Mouse (Mus musculus) hindbrain, postnatal 0 days (tissue): Measurements from ENCODE around the gene Tnn. TPM values are rescaled to one million over a fixed set of nuclear protein-coding genes. Genes with fewer than 3 reads are reported as not detected.
A peak's percentile ranks its signal among the peaks of the same experiment; 100 is the strongest.

Source experiments
- ATAC-seq: fragments of 200-750 bp; cut with Nextera tagmentation; 2 replicates; pipeline ENCODE4 v1.8.0; 2017; ENCODE audit warnings: mild to moderate bottlenecking, moderate TSS enrichment, moderate library complexity
- DNase-seq: peaks from one replicate; pipeline ENCODE4 v3.0.0-alpha.2; 2015; ENCODE audit warnings: low spot score
- H3K27ac ChIP-seq: fragments of 300-500 bp; sonication (generic); 2 replicates; pipeline ENCODE4 v1.5.1; 2014; ENCODE audit warnings: mild to moderate bottlenecking
- H3K27me3 ChIP-seq: fragments of 300-500 bp; sonication (generic); 2 replicates; pipeline ENCODE4 v1.6.1; 2014; ENCODE audit warnings: low read length, mixed read lengths; ENCODE audit not compliant: insufficient read depth
- H3K36me3 ChIP-seq: fragments of 300-500 bp; sonication (generic); 2 replicates; pipeline ENCODE4 v1.6.1; 2014; ENCODE audit warnings: low read length, mixed read lengths; ENCODE audit not compliant: insufficient read depth
- H3K4me1 ChIP-seq: fragments of 300-500 bp; sonication (generic); 2 replicates; pipeline ENCODE4 v1.6.1; 2014; ENCODE audit warnings: antibody characterized with exemption, low read length, mixed read lengths; ENCODE audit not compliant: insufficient read depth
- H3K4me2 ChIP-seq: fragments of 300-500 bp; sonication (generic); 2 replicates; pipeline ENCODE4 v1.6.1; 2014; ENCODE audit warnings: low read depth, mild to moderate bottlenecking, low read length, moderate library complexity, mixed read lengths
- H3K4me3 ChIP-seq: fragments of 300-500 bp; sonication (generic); 2 replicates; pipeline ENCODE4 v1.5.1; 2014; ENCODE audit warnings: low read length
- H3K9ac ChIP-seq: fragments of 300-500 bp; sonication (generic); replicated peaks from 2 replicates; pipeline ENCODE4 v1.6.1; 2014; ENCODE audit warnings: mild to moderate bottlenecking, low read length, moderate library complexity, mixed read lengths
- H3K9me3 ChIP-seq: fragments of 300-500 bp; sonication (generic); 2 replicates; pipeline ENCODE4 v1.6.1; 2016; ENCODE audit warnings: low read length, mixed read lengths
- CTCF ChIP-seq: IDR thresholded peaks from 2 replicates; pipeline ENCODE4 v1.5.1; 2016; ENCODE audit warnings: antibody characterized with exemption, control low read depth, low read depth
- WGBS: fragments of 180-500 bp; shearing (Covaris S2); extraction: QIAGEN DNeasy Blood & Tissue Kit; methylation state at CpG from one replicate; pipeline ENCODE4 v1.1.7; 2014; 5-methylcytosine and 5-hydroxymethylcytosine counted together
- polyA plus RNA-seq: library from polyadenylated mRNA; unstranded; fragments of >200 nt; fragmentation: Nextera tagmentation; extraction: Ambion mirVana; gene quantifications from 2 replicates; pipeline ENCODE4 v1.2.1, GENCODE M21; 2015
- total RNA-seq: library from RNA; depleted of rRNA; stranded (reverse); fragments of >200 nt; gene quantifications from 2 replicates; pipeline ENCODE4 v1.2.3, GENCODE M21; 2014

Tnn gene
- total and polyA plus RNA-seq, 2 experiments from 2014 or later = 0.09 to 0.84 TPM

DNA sequence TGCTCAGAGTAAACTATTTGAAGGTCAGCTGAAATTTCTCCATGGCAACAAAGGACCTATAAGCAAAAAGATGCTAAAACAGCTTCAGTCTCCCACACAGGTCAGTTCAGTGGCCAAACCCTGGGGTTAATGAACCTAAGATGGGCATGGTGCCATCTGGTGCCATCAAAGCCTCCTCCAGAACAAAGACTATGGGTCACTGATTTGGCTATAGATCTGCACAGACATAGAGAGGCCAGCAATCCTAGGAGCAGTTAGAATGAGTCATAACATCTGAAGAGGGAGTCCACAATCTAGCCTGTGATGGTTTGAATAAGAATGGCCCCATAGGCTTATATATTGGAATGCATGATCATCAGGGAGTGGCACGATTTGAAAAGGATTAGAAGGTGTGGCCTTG is 69.1 kb downstream of the Tnn start:
- Histone ChIP-seq H3K9ac (no peak overlapping the region), H3K4me3 (no peak overlapping the region), H3K27ac (no peak overlapping the region), H3K4me2 (no peak overlapping the region), H3K36me3 (no peaks in the 10 kb centered on the region), H3K4me1 (no peaks in the 10 kb centered on the region), H3K27me3 (no peaks in the 10 kb centered on the region), H3K9me3 (no peaks in the 10 kb centered on the region)
- WGBS = 90% methylated on average over 1 of the region's 1 CpGs
- DNase-seq (no peak), ATAC-seq (no peak)
- TF ChIP-seq CTCF = no peak

DNA sequence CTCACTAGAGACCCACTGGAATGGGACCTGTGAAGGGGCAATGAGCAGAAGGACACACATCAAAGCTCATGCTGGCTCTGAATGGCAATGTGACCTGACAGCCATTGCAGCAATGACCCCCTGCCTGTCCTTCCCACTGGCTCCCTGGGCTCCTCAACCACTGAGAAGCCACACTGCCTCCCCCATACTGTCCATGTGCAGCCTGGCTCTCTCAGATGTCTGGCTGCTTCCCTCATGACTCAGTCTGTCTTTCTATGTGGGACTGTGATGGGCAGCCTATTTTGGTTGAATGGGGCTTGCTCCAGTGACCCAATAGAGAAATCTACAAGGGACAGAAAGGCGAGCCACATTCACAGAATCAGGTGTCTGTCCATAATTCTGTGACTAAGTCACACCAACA is 70.7 kb downstream of the Tnn start:
- H3K9ac ChIP-seq = no peak overlapping the region
- H3K9me3 ChIP-seq = no peaks in the 10 kb centered on the region
- no peak overlapping the region for H3K4me3 ChIP-seq
- no peak overlapping the region for H3K27ac ChIP-seq
- no peak for TF ChIP-seq CTCF
- no peaks in the 10 kb centered on the region for H3K27me3 ChIP-seq
- H3K36me3 ChIP-seq = no peaks in the 10 kb centered on the region
- H3K4me1 ChIP-seq = no peaks in the 10 kb centered on the region
- no peak overlapping the region for H3K4me2 ChIP-seq
- 89% methylated on average over 1 of the region's 1 CpGs for whole genome bisulfite sequencing
- DNase-seq (no peak), ATAC-seq (no peak)

DNA sequence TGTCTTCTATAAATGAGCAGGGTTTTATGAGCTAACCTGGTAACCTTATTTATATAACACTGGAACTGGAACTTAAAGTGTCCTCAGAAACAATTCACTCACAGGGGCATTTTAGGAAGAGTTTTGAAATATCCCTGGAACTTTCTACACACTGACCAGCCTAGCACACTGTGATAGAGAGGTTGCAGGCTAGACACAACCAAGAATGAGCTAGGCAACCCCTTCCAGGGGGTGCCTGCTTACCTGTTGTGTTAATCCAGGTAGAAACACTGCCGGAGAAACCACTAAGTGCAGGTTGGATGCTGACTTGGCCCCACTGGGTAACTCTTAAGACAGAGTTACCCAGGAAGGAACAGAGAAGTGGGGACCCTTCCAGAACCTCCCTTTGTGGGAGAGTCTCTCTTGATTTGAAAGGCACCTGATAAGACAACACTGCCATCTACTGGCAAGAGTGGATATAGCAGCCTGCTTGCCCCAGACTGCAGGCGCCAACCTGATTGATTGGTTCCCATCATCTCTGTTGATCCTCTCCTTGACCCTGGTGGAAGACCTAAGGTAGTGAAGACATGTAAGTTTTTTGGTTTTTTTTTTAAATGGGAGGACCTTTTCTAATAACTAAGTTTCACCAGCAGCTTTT is 72.5 kb downstream of the Tnn start:
- ATAC-seq (peak; percentile 73), DNase-seq (peak; percentile 89)
- Histone ChIP-seq H3K4me1 (no peaks in the 10 kb centered on the region), H3K27ac (no peak overlapping the region), H3K9ac (no peak overlapping the region), H3K4me3 (no peak overlapping the region), H3K9me3 (no peaks in the 10 kb centered on the region), H3K4me2 (no peak overlapping the region), H3K27me3 (no peaks in the 10 kb centered on the region), H3K36me3 (no peaks in the 10 kb centered on the region)
- 35% methylated on average over 2 of the region's 2 CpGs for WGBS
- TF ChIP-seq CTCF = peak; percentile 98

DNA sequence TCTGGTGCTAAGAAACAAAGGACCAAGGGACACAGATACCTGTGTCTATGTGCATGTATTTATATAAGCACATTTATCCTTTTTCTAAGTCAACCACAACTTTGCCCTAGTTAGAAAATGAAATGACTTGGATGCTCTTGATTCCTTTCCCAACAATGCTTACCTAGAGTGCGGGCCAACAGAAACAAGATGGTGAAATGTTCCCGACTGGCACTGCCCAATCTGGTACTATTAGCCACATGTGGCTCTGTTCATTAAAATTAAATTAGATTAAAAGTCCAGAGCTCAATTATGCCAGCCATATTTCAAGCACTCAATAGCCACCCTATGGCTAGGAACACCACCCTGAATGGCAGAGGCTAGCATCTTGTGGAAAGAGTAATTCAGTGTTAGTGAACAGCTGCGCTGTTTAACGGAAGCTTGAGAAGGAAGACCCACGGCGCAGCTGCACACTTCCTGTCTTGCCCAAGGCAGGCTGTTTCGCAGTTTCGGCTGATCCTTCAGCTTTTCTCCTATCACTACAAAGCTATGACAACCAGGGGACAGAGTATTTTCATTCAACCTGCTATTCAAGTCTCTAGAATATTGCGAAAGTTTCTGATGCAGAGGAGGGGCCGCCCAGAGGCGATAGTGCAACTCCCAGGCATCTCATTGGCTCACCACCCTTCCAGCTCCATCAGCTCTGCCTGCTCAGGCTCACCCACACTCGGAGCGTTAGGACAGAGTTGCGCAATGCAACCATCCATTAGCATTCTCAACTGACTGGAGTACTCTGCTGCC is 74.3 kb downstream of the Tnn start:
- WGBS = 69% methylated on average over 14 of the region's 14 CpGs
- DNase-seq = peak; percentile 6
- ATAC-seq = no peak
- Histone ChIP-seq H3K27ac (no peak overlapping the region), H3K27me3 (no peaks in the 10 kb centered on the region), H3K4me1 (no peaks in the 10 kb centered on the region), H3K9me3 (no peaks in the 10 kb centered on the region), H3K4me3 (no peak overlapping the region), H3K9ac (no peak overlapping the region), H3K36me3 (no peaks in the 10 kb centered on the region), H3K4me2 (no peak overlapping the region)
- no peak for TF ChIP-seq CTCF

DNA sequence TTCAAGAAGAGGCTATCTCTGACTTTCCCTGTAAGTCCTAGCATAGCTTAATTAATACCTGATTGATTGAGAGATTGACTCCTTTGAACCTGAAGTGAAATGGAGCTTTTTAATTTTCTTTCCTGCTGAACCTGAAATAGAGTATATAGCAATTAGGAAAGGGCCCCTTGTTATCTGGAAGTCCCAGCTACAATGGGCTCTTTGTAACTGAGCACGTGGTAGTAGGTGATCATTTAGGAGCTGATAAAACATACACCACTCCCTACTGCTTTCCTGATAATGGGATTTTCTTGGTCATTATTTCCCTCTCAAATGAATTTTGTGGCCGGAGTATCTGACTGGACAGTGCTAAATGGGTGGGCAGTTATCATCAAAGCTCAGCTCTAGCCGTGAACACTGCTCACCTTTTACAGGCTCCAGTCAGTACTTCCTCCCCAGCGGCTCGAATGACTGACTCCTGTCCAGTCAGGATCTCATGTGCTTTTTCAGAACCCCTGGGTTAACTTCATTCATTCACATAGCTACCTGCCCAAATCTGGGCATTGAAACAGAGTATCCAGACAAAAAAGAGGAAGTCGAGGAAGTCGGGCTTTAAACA is 88.7 kb downstream of the Tnn start:
- WGBS = 79% methylated on average over 7 of the region's 7 CpGs
- no peaks in the 10 kb centered on the region for H3K27me3 ChIP-seq
- no peak for DNase-seq
- no peak for ATAC-seq
- no peaks in the 10 kb centered on the region for H3K4me1 ChIP-seq
- no peaks in the 10 kb centered on the region for H3K36me3 ChIP-seq
- no peak for TF ChIP-seq CTCF
- H3K4me2 ChIP-seq = no peak overlapping the region
- H3K4me3 ChIP-seq = no peak overlapping the region
- H3K9ac ChIP-seq = no peak overlapping the region
- H3K27ac ChIP-seq = no peak overlapping the region
- no peaks in the 10 kb centered on the region for H3K9me3 ChIP-seq

DNA sequence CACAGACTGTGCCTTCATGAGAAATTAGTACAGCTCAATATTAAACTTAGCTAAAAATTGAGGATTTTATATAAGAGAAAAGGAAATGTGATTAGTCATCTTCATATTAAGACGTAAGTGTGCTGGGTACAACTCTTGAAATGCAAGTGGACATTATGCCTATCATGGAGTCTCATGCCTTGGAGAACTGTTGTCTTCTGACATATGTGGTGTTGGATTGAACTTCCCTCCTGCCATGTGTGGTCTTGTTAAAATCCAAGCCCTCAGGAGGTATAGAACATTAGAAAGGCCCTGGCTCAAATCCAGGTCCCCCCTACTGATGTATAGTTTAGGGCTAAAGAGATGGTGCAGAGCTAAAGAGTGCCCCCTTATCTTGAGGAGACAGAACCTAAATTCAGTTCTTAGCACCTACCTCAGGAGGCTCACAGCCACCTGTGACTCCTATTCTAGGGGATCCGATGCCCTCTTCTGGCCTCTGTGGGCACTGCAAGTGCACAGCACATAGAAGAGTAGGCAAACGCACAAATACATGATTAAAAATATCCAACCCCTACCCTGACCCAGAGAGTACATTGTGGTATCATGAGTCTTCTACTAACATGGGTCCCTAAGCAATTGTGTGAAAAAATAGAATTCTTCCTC is 91.5 kb downstream of the Tnn start:
- no peak overlapping the region for H3K4me2 ChIP-seq
- peak; percentile 60 for TF ChIP-seq CTCF
- DNase-seq = no peak

More for the DNA sequence above, 91.5 kb downstream of the Tnn start:
- 62% methylated on average over 3 of the region's 3 CpGs for WGBS
- H3K4me3 ChIP-seq = no peak overlapping the region
- ATAC-seq = no peak
- H3K9me3 ChIP-seq = no peaks in the 10 kb centered on the region
- H3K4me1 ChIP-seq = no peaks in the 10 kb centered on the region
- H3K27me3 ChIP-seq = no peaks in the 10 kb centered on the region
- H3K27ac ChIP-seq = no peak overlapping the region
- H3K9ac ChIP-seq = no peak overlapping the region
- no peaks in the 10 kb centered on the region for H3K36me3 ChIP-seq
